Mouse (Mus musculus): ENCODE measurements around the gene Arhgef12. TPM values are rescaled to one million over a fixed set of nuclear protein-coding genes. Genes with fewer than 3 reads are reported as not detected.
A peak's percentile ranks its signal among the peaks of the same experiment; 100 is the strongest.
"Not testable (repeated sequence)": the region's sequence is repeated elsewhere in the genome, so short reads cannot be mapped to it uniquely, and the experiment has no call there.

Arhgef12 gene
- total RNA-seq, 2 experiments from 2014 or later, result 147 to 158 TPM

DNA sequence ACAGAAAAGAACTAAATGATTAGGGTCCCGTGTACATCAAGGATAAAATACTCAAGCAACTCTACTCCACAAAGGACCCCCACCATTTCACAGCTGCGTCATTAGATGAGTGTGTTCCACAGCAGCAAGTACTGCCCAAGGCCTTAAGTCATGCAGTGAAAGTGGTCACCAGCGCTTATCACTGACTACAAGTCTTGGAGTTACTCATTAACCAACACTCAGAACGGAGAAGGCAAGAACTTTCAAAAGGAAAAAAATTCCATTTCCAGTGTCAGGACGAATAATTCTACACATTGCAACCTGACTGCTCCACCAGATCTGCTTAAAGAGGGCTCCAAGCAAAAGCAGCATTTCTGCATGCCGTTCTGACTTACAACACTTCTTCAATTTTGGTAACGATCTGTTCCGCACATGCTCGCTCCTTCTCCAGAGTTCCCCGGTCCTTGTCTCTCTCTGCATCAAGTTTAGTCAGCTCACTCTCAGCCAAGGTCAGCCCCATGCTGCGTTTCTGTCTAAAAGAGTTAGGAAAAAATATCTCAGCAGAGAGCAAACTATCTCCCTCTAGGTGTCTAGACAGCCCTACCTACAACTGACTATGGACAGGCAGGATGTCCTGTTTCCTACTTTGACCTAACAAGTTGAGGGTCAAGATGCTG is 106.3 kb downstream of the Arhgef12 start:
- DNase-seq, result no peak

DNA sequence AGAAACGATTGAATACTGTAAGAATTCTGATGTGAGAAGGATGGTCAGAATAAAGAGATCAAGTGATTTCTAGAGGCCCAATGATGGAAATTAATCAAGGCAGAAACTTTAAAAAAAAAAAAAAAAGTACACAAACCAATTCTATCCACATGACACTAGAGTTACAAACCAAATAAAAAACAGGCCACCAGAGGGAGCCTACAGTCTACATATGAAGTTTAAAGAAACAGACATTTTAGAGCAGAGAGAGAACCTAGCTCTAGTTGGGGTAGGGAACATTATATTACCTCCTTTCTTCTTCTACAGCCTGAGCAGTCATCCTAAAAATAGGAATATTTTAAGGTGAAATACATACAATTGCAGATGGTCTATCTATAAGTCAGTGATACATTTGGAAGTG is 107.0 kb downstream of the Arhgef12 start:
- no peak for DNase-seq

DNA sequence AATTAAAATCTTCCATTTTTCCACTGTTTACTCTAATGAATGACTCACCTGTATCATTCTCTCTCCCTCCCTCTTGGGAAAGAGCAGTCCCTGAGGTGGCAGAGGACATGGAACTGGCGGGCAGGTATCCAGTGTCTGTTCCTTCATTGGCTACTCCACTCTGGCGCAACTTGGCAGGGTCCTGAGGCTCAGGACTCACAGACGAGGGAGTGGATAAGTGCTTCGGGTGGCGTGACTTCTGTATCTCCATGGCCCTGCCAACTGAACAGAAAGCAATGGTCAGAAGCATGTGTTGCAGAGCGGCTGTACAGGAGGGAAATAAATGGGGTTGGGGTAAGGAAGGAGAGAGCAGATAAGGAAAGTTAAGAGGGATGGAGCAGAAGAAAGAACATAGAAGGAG is 109.5 kb downstream of the Arhgef12 start:
- no peak for DNase-seq

DNA sequence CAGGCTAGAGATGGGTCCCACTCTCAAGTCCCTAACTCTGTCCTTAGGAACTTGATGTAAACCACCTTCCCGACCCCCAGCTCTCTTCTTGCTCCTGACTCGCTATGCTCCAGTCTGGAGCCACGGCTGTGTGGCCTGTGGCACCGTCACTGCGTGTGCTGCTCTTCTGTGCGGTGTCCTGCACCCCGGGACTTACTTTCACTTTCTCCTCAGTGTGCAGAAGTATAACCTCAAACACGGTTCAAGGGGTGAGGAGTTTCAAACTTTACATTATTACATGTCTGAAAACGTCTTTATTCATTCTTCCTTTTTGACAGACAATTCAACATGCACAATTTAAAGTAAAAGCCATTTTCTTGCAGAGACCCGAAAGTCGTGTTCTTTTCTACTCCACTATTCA is 111.7 kb downstream of the Arhgef12 start:
- no peak for DNase-seq

DNA sequence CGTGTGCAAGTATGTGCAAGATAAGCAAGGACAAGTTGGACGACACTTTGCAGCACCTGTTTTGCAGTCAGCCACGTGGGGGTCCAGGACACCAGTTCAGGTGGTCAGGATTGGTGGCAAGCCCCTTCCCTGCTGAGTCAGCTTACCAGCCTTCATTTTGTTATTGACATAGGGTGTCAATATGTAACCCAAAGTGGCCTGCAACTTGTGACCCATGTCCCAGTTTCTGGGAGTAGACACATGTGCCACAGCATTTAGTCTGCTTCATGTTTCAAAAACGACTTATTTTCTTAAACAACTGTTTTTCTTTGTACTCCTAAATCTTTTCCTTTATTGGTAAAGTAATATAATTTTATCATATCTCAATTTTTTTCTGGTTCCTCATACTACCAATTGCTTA is 112.3 kb downstream of the Arhgef12 start:
- DNase-seq, result no peak

DNA sequence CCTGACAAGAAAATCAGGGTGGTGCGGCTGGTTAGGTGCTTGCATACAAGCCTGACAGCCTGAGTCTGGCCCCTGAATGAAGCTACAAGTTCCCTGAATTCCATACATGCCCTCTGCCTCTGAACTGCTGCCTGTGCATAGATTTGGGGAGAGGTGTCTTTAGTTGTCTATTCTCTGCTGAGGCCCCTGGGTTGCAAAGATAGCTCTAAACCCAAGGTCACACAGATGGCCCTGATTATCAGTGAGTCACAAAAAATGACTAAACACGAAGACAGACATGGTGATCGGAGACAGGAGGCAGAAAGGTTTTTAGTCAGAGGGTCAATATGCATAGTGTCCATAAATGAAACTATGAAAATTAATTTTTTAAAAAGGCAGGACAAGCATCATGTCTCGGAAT is 113.4 kb downstream of the Arhgef12 start:
- DNase-seq, result no peak

DNA sequence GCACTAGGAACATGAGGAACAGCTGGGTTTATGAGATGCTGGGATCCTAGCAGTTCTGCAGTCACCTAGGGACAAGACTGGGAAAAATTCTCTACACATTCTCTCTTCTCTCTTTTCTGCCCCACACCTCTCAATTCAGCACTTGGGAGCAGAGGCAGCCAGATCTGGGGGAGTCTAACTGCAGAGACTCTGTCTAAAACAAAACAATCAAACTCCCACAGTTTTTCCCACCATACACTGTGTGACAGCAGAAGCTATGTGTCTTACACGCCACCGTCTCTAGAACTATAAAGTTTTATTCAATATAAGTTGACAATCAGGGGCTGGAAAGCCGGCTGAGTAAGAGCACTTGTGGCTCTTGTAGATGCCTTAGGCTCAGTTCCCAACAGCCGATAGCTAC is 119.1 kb downstream of the Arhgef12 start:
- DNase-seq, result no peak

DNA sequence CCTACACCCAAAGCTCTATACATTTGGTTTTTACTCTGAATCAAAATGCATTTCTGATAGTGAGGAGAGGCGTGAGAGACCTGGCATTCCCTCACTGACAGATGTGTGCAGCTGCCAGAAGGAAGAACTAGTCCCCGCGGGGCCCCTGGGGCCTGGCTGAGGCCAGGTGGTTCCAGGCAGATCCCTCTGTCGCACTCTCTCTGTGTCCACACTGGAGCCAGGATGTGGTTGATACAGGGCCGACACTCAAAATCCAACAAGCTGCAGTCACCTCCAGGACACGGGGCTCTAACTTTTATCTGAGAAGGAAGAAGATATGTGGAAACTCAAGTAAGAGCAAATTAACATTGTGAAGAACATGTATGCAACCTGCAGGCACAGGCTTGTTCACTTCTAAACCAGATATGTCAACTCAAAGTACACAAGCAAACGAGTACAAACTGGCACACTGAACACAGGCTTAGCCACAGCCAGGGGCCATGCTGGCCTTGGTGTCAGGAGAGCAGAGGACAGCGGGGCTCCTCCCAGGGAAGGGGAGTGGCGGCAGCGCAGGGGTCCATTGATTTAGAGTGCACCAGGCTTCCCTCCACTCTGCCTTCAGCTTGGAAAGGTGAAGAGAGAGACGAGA is 138.0 kb downstream of the Arhgef12 start:
- no peak for DNase-seq

DNA sequence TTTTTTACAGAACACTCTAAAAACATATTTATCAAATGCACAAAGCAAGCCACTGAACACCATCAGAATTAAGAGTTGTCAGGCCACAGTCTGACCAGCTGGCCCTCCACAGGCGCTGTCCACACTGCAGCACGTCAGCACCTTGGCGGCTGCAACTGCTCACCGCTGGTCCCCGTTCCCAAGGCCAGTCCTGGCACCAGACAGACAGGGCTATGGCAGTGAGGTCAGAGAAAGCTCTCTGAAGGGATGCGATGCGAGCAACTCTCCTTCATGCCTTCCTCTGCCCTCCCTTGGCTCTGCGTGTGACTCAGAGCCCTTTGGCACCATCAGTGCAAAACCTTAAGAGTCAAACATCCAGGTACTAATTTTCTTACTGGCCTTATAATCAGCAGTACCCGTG is 139.3 kb downstream of the Arhgef12 start:
- no peak for DNase-seq

DNA sequence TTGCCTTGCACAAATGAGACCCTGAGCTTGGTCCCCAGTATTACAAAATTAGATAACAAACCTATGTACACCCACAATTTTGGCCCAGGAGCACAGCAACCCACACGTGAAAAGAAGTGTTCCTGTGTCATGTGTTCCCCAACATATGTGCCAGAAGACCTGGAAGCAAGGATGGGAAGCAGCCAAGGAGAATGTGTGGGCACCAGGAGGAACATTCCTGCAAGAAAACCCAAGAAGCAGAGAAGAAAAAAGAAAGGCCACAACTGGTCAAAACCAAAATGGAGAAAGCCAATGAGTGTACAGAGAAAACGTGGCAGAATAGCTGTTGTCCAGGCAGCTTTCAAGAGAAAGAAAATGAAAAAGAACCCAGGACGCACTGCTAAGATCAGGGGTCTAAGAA is 142.2 kb downstream of the Arhgef12 start:
- not testable (repeated sequence) for DNase-seq

DNA sequence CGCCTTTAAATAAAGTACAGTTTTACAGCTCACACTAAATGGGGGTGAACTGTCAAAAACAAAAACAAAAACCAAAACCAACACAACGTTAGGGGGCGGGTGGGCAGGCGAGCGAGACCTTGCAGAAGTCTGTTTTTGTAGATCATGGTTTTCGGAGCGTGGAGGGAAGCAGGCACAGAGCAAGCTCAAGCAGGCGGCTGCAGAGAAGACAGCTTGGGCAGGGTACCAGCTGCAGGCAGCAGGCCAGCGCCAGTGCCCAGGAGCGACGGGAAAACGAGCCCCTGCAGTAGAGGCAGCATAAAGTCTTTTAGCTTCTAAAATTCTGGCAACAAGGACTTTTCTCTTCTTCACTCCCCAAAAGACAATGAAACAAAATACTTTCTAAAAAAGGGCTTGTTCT is 142.7 kb downstream of the Arhgef12 start:
- peak; percentile 56 to 59 for DNase-seq

DNA sequence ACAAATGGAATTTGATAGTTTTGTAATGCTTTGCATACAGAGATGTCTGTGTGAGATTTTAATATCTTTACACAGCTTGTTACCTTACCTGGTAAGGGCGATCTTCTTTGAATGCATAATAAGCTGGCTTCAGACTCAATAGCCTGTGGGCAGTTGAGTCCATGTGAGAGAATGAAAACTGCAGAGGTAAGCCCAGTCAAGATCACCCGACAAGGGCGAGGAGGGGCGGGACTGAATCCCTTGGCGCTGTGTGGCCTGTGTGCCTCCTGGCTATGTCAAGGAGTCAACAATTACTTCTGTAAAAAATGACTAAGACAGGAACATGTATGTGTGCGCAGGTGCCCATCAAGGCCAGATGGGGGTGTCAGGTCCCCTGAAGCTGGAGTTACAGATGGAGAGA is 144.5 kb downstream of the Arhgef12 start:
- DNase-seq, result no peak

DNA sequence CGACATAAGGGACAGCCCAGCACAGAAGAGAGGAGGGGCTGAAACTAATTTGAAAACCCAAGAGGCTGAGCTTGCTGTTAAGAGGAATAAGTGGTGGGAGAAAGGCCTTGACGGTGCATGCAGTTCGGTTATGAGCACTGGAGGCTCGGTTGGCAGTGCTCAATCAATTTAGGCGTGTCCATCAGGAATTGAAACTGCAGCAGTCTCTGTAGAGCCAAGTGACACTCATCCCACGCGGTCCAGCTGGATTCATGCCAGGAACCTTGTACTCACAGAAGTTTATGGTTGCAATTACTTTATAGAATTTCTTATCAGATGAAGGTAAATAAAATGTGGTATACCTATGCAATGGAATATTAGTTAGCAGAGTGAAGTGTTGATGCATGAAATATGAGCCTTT is 148.6 kb downstream of the Arhgef12 start:
- DNase-seq, result no peak

DNA sequence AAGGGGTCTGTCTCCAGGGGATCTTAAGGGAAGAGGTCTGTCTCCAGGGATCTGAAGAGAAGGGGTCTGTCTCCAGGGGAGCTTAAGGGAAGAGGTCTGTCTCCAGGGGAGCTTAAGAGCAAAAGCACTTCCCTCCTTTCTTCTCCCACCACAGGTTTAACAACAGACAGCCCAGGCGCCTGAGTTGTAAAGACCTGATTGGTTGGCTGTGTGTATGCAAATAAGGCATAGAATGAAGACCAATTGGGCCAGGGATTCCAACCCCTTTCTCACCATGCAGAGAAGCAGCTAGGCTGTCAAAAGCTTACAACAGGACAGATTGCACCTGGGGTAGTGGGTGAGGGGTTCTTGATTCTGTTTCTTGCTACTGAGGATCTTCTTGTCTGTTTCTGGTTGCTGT is 158.7 kb downstream of the Arhgef12 start:
- DNase-seq, result no peak

DNA sequence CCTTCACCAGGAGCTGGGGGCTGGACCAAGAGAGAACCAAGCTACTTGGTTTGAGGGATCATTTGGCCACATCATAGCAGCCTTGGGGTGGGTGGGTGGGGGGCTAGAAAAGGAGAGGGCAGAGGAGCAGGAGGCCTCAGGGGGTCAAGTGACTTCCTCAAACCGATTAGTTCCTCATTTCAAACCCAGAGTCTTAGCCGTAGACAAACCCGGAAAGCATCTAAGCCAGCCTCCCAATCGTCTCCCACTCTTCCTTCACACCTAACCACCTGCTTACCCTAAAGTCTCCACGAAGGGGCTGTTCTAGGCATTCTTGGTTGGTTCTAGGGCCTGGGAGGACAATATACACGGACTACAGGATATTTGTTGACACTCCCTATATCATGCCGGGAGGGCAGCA is 161.9 kb downstream of the Arhgef12 start:
- DNase-seq, result no peak

DNA sequence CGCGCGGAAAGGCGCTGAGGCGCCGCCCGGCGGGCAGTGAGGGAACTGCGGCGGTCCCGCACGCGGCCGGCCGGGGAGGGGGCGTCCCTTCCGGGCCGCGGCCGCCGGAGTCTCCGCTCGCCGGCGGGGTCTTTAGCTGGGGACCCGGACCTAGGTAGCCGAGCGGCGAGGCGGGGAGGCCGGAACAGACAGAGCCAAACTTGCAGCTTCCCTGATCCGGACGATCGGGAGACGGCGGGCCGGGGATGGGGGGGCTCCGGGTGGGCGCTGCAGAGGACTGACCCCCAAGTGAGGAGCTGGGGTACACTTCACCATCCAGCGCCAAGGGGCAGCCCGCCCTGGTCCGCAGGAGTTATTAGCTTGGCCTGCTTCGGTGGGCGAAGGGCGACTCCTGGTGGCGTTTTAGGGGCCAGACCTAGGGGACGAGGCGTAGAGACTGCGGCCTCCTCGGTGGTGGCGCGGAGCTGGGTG is 162.5 kb downstream of the Arhgef12 start:
- peak; percentile 85 to 86 for DNase-seq

DNA sequence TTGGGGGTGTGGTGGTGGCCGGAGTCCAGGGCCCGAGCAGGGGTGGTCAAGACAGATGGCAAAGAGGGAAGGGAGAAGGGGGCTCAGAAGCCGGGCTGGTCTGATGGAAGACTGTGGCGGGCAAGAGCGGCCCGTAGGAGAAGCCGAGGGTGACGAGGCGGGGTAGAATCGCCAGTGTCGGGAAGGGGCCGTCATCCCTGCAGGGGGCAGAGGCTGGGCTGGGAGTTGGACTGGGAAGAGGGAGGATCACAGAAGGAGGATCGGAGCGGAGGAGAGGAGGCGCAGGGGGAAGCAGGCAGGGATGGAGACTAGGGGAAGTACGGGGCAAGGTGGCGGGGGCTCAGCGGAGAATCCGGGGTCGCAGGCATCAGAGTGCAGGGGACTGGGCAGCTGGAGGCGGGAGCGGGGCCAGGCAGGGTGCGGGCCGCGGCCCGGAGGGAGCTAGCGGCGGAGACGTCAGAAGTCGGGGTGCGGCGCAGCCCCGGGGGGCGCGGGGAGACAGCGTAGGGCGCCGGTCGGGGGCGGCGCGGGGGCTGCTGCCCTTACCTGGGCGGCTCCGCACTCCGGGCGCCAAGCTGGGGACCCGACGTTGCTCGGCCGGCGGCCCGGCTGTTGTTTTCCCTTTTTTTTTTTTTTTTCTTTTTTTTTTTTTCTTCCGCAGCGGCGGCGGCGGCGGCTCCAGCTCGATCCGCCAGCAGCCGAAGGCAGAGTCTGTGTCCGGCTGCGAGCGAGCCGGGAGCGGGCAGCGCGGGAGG is 163.1 kb downstream of the Arhgef12 start, which contains the start of gene Grik4:
Gene Grik4, minus strand, starts transcription at position 713 of the 755 bp plus-strand sequence.
- peak; percentile 42 to 50 for DNase-seq

DNA sequence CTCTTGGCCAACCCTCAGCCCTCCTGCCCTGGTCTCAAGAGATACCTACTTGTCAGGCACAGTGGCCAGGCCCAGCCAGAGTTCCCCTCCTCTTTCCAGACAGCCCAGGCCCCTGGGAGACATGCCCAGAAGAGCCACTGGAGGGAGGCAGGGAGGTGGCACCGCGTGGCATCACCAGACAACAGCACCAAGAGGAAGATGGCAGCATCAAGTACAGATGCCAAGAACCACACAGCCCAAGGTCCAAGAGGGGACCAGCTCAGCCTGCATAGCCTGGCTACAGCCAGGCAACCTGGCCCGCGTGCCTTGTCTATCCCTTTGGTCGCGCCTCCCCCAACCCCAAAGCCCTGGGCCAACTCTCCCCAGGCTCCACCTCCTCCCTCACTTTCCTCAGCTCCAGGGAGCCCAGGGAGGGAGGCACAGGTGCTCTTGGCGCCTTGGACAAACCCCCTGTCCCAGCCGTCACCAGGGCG is 163.9 kb downstream of the Arhgef12 start:
- peak; percentile 56 to 61 for DNase-seq

DNA sequence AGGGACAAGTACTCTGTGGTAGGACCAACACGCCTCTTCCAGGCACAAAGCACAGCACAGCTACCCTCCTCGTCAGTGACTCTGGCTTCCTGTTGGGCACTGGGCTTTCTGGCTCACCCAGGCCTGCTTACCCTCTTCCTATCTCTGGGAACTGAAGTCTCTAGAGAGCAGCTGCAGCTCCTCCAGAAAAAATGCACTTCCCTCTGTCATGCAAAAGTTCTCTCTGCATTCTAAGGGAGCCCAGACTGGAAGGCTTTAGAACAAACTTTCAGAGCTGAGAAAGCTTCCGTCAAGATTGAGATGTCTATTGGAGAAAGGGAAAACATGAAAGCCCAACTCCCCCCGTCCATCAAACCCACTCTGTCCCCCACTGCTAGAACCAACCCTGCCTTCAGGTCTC is 164.9 kb downstream of the Arhgef12 start:
- DNase-seq, result no peak

DNA sequence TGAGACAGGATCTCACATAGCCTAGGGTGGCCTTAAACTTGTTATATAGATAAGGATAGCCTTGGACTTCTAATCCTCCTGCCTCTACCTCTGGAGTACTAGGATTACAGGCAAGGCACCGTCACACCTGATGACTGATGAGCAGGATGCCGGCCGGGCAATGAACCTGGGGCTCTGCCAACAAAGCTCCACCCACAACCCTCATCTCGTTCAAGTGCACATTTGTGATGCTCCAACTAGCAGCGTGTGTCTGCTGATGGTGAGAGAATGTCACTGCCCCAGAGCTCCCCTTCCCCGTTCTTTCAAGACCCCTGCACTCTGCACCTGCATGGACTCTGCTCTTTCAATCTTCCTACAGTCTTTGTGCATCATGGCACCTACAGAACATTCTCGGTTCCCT is 174.9 kb downstream of the Arhgef12 start:
- DNase-seq, result no peak

DNA sequence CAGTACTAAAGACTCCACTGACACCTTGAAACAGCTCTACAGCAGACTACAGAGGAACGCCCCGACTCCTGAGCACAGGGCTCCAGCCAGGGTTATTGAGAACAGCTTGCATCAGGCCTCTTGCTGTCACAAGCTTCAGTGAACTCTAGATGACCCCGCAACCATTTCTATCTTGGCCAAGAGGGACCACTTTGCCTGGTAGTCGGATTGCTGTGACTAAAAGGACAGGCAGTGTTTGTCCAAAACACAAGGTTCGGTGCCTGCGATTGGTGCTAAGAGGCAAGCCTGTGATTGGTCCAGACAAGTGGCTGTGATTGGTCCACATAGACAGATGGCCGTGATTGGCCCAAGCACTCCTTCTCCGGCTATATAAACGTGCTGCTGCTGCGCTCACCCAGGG is 179.5 kb downstream of the Arhgef12 start:
- no peak for DNase-seq

DNA sequence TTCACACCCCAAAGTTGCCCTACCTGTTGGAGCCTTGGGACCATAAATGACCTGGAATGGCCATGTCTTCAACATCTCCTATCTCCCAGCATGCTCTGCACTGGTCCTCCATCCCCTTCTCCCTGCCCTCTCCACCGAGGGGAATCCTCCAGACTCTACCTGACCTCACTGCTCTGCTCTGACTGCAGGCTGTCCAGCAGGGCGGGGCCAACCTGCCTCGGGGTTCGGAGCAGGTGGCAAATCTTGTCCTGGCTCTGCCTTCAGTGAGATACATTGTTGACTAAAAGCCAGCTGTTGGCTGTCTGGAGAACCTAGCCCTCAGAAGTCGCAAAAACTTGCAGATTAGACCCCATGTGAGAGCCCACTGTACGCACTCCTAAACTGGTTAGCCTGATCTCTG is 180.5 kb downstream of the Arhgef12 start:
- no peak for DNase-seq

DNA sequence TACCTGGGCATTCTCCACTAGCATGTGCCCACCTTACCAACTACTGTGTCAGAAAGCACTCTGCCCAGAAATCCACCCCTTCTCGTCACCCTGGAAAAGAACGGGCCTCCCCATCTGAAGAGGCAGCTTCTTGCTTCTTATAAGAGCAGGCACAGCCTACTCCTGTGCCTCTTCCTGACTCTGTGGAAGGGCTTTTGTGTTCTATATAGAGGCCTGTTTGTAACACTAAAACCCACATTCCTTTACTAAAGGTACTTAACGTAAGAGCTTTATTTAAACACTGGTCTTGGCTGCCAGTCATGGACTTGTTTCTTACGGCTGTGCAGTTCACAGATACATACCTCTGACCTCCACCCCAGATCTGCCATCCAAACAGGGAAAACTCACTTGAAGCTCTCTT is 185.2 kb downstream of the Arhgef12 start:
- no peak for DNase-seq

DNA sequence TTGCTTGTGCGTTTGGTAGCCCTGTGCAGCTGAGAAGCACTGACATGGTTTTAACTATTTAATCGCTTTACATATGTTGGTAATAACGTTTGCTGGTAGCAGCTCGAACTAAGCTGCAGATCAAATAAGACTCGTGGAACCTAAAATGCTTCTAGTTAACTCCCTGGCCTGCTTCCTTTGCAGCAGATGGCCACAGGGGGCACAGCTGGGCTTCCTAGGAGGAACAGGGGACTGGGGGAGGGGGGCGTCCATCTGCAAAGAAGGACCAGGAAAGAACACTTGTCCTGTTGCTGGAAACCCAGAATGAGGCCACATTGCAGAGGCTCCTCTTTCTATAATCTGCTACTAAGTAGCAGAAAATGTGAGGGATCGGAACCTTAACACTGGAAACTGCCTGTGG is 186.8 kb downstream of the Arhgef12 start:
- DNase-seq, result no peak
